Mouse (Mus musculus): ENCODE data around the gene Zmynd8. TPM values are rescaled to one million over a fixed set of nuclear protein-coding genes. Genes with fewer than 3 reads are reported as not detected.
A peak's percentile ranks its signal among the peaks of the same experiment; 100 is the strongest.

The Zmynd8 gene
- polyA plus RNA-seq, 1 experiment from 2014 or later = 57.0 TPM

GRCm38 (mm10) chr2:165856611-165857200, 42.1 kb downstream of the Zmynd8 start:
- no peak overlapping the region for H3K4me2 ChIP-seq
- H3K27me3 ChIP-seq = no peaks in the 10 kb centered on the region
- H3K4me3 ChIP-seq (replicated peaks) = no peak overlapping the region
- 76% methylated on average over 7 of the region's 7 CpGs for WGBS
- H3K9me3 ChIP-seq = no peaks in the 10 kb centered on the region
- H3K9ac ChIP-seq (replicated peaks) = 0 out of 2 replicates have a peak overlapping the region, but pooled peaks have one; percentile 9
- peaks cover 32% of the 10 kb centered on the region for H3K36me3 ChIP-seq
- H3K4me1 ChIP-seq (replicated peaks) = peaks cover 65% of the 10 kb centered on the region
- ATAC-seq (ENCODE audit: insufficient number of reproducible peaks, insufficient read depth, low FRiP score, low TSS enrichment, low read depth) = no peak
- peak overlapping the region; percentile 96 for H3K27ac ChIP-seq

- no peaks in the 10 kb centered on the region for H3K27me3 ChIP-seq
- peaks cover 32% of the 10 kb centered on the region for H3K36me3 ChIP-seq
- H3K27ac ChIP-seq = no peak overlapping the region; the same call in 1 of the 2 replicates
- no peak for ATAC-seq (ENCODE audit: insufficient number of reproducible peaks, insufficient read depth, low FRiP score, low TSS enrichment, low read depth)
- no peaks in the 10 kb centered on the region for H3K9me3 ChIP-seq
- no peak overlapping the region for H3K4me2 ChIP-seq
- no peak overlapping the region for H3K9ac ChIP-seq (replicated peaks)
- peaks cover 73% of the 10 kb centered on the region for H3K4me1 ChIP-seq (replicated peaks)
- 78% methylated on average over 6 of the region's 6 CpGs for WGBS
- H3K4me3 ChIP-seq (replicated peaks) = no peak overlapping the region
These were observed 43.0 kb downstream of the Zmynd8 start for GRCm38 (mm10) chr2:165855641-165856301.

- no peak for ATAC-seq (ENCODE audit: insufficient number of reproducible peaks, insufficient read depth, low FRiP score, low TSS enrichment, low read depth)
- Histone ChIP-seq H3K4me1 (replicated peaks) (peaks cover 69% of the 10 kb centered on the region), H3K27ac (no peak overlapping the region)
These were observed 44.4 kb downstream of the Zmynd8 start for GRCm38 (mm10) chr2:165854207-165854968.

GRCm38 (mm10) chr2:165852896-165853633, 45.8 kb downstream of the Zmynd8 start:
- Histone ChIP-seq H3K4me2 (no peak overlapping the region), H3K9me3 (no peaks in the 10 kb centered on the region), H3K27me3 (no peaks in the 10 kb centered on the region), H3K36me3 (peaks cover 45% of the 10 kb centered on the region), H3K27ac (no peak overlapping the region), H3K4me3 (replicated peaks) (no peak overlapping the region), H3K4me1 (replicated peaks) (peaks cover 67% of the 10 kb centered on the region), H3K9ac (replicated peaks) (no peak overlapping the region)
- WGBS = 89% methylated on average over 9 of the region's 9 CpGs
- ATAC-seq (ENCODE audit: insufficient number of reproducible peaks, insufficient read depth, low FRiP score, low TSS enrichment, low read depth) = no peak

More at GRCm38 (mm10) chr2:165854207-165854968, 44.4 kb downstream of the Zmynd8 start:
- 0 out of 2 replicates have a peak overlapping the region, but pooled peaks have one; percentile 12 for H3K9ac ChIP-seq (replicated peaks)
- no peaks in the 10 kb centered on the region for H3K27me3 ChIP-seq
- 46% methylated on average over 16 of the region's 16 CpGs for WGBS
- H3K9me3 ChIP-seq = no peaks in the 10 kb centered on the region
- peaks cover 40% of the 10 kb centered on the region for H3K36me3 ChIP-seq
- no peak overlapping the region for H3K4me2 ChIP-seq
- H3K4me3 ChIP-seq (replicated peaks) = no peak overlapping the region

- H3K36me3 ChIP-seq = peaks cover 52% of the 10 kb centered on the region
- H3K9me3 ChIP-seq = no peaks in the 10 kb centered on the region
- no peak overlapping the region for H3K9ac ChIP-seq (replicated peaks)
- 84% methylated on average over 11 of the region's 11 CpGs for WGBS
- no peak overlapping the region for H3K27ac ChIP-seq
- no peak overlapping the region for H3K4me3 ChIP-seq (replicated peaks)
- no peak for ATAC-seq (ENCODE audit: insufficient number of reproducible peaks, insufficient read depth, low FRiP score, low TSS enrichment, low read depth)
- H3K4me1 ChIP-seq (replicated peaks) = peaks cover 61% of the 10 kb centered on the region
- no peak overlapping the region for H3K4me2 ChIP-seq
- H3K27me3 ChIP-seq = no peaks in the 10 kb centered on the region
These were observed 46.4 kb downstream of the Zmynd8 start for GRCm38 (mm10) chr2:165852453-165852852.

GRCm38 (mm10) chr2:165851811-165852415, 46.9 kb downstream of the Zmynd8 start:
- Histone ChIP-seq H3K9me3 (no peaks in the 10 kb centered on the region), H3K9ac (replicated peaks) (no peak overlapping the region), H3K4me2 (no peak overlapping the region), H3K27ac (0 out of 2 replicates have a peak overlapping the region, but pooled peaks have one; percentile 18), H3K4me3 (replicated peaks) (no peak overlapping the region), H3K27me3 (no peaks in the 10 kb centered on the region), H3K4me1 (replicated peaks) (peaks cover 56% of the 10 kb centered on the region), H3K36me3 (peaks cover 57% of the 10 kb centered on the region)
- no peak for ATAC-seq (ENCODE audit: insufficient number of reproducible peaks, insufficient read depth, low FRiP score, low TSS enrichment, low read depth)
- 91% methylated on average over 13 of the region's 13 CpGs for WGBS

- 83% methylated on average over 6 of the region's 6 CpGs for WGBS
- no peak for ATAC-seq (ENCODE audit: insufficient number of reproducible peaks, insufficient read depth, low FRiP score, low TSS enrichment, low read depth)
- H3K9me3 ChIP-seq = no peaks in the 10 kb centered on the region
- H3K36me3 ChIP-seq = peaks cover 68% of the 10 kb centered on the region
- no peak overlapping the region for H3K9ac ChIP-seq (replicated peaks)
- peaks cover 45% of the 10 kb centered on the region for H3K4me1 ChIP-seq (replicated peaks)
- H3K4me3 ChIP-seq (replicated peaks) = no peak overlapping the region
- no peaks in the 10 kb centered on the region for H3K27me3 ChIP-seq
- H3K27ac ChIP-seq = peak overlapping the region; percentile 45; the same call in 1 of the 2 replicates
- no peak overlapping the region for H3K4me2 ChIP-seq
These were observed 48.0 kb downstream of the Zmynd8 start for GRCm38 (mm10) chr2:165850826-165851225.

- ATAC-seq (ENCODE audit: insufficient number of reproducible peaks, insufficient read depth, low FRiP score, low TSS enrichment, low read depth) = no peak
- Histone ChIP-seq H3K4me3 (replicated peaks) (no peak overlapping the region), H3K9ac (replicated peaks) (no peak overlapping the region), H3K27ac (no peak overlapping the region), H3K4me1 (replicated peaks) (peaks cover 30% of the 10 kb centered on the region), H3K27me3 (no peaks in the 10 kb centered on the region), H3K36me3 (peaks cover 85% of the 10 kb centered on the region), H3K4me2 (no peak overlapping the region), H3K9me3 (no peaks in the 10 kb centered on the region)
- 65% methylated on average over 5 of the region's 5 CpGs for WGBS
These were observed 49.7 kb downstream of the Zmynd8 start for GRCm38 (mm10) chr2:165849129-165849528.

- ATAC-seq (ENCODE audit: insufficient number of reproducible peaks, insufficient read depth, low FRiP score, low TSS enrichment, low read depth) = no peak
These were observed 52.0 kb downstream of the Zmynd8 start for GRCm38 (mm10) chr2:165846787-165847186.

GRCm38 (mm10) chr2:165845490-165845889, 53.3 kb downstream of the Zmynd8 start:
- Histone ChIP-seq H3K27ac (no peak overlapping the region), H3K4me2 (no peak overlapping the region), H3K27me3 (no peaks in the 10 kb centered on the region), H3K9ac (replicated peaks) (no peak overlapping the region), H3K9me3 (no peaks in the 10 kb centered on the region), H3K36me3 (peaks cover 92% of the 10 kb centered on the region), H3K4me3 (replicated peaks) (no peak overlapping the region), H3K4me1 (replicated peaks) (peaks cover 13% of the 10 kb centered on the region; the same call in 1 of the 2 replicates)
- 93% methylated on average over 22 of the region's 22 CpGs for WGBS
- no peak for ATAC-seq (ENCODE audit: insufficient number of reproducible peaks, insufficient read depth, low FRiP score, low TSS enrichment, low read depth)

More at GRCm38 (mm10) chr2:165846787-165847186, 52.0 kb downstream of the Zmynd8 start:
- no peak overlapping the region for H3K4me2 ChIP-seq
- no peaks in the 10 kb centered on the region for H3K27me3 ChIP-seq
- H3K36me3 ChIP-seq = peaks cover 90% of the 10 kb centered on the region
- no peaks in the 10 kb centered on the region for H3K9me3 ChIP-seq
- H3K4me1 ChIP-seq (replicated peaks) = peaks cover 25% of the 10 kb centered on the region
- no peak overlapping the region for H3K27ac ChIP-seq
- no peak overlapping the region for H3K9ac ChIP-seq (replicated peaks)
- H3K4me3 ChIP-seq (replicated peaks) = no peak overlapping the region
- 86% methylated on average over 8 of the region's 8 CpGs for WGBS

Measured in limb, embryonic 12.5 days (tissue).